Mouse (Mus musculus): ENCODE data around the gene Hdx. TPM values are rescaled to one million over a fixed set of nuclear protein-coding genes. Genes with fewer than 3 reads are reported as not detected.

Gene Hdx
- polyA plus RNA-seq, 1 experiment from 2014 or later: 0.86 TPM

Other genes with a start within 250 kb of the Hdx start
- 15.1 and 17.5 TPM in 2 replicates for gene Rps6ka6, start 159.1 kb downstream of the Hdx start, polyA plus RNA-seq (2016; fragmentation: Nextera tagmentation; extraction: Ambion mirVana)
- 0.50 and 0.67 TPM in 2 replicates for gene Gm45194, start 194.3 kb upstream of the Hdx start, polyA plus RNA-seq (2016; fragmentation: Nextera tagmentation; extraction: Ambion mirVana)